Mouse (Mus musculus): ENCODE measurements at regions not wholly inside any gene's neighbourhood (a gene's known extent, or its start where the extent isn't known, plus 50 kb on each side); places are given as distances from the start of the nearest gene placed in this dataset.

- TF ChIP-seq CTCF (IDR thresholded peaks at IDR 0.05; ENCODE audit: control insufficient read depth, insufficient read depth, insufficient read length), result no peak
- TF ChIP-seq MAX (IDR thresholded peaks at IDR 0.05), result no peak
- TF ChIP-seq USF1 (IDR thresholded peaks at IDR 0.05; ENCODE audit: low read depth), result no peak
- no peak for TF ChIP-seq MYOD1 (IDR thresholded peaks at IDR 0.05; ENCODE audit: control insufficient read depth, insufficient read length, low read depth)
- TF ChIP-seq CEBPB (IDR thresholded peaks at IDR 0.05; ENCODE audit: low read depth), result no peak
- no peak for TF ChIP-seq MYOG (IDR thresholded peaks at IDR 0.05; ENCODE audit: control insufficient read depth, extremely low read depth, insufficient read length)
- TF ChIP-seq FOSL1 (IDR thresholded peaks at IDR 0.05; ENCODE audit: insufficient read depth, low read length, poor library complexity, severe bottlenecking), result no peak
Observed at GRCm38 (mm10) chr1:41449972-41450371, 644.6 kb downstream of the Tmem182 start.

All from C2C12 (cell line).